Mouse (Mus musculus) myocyte (in vitro differentiated cells): ENCODE data around the gene Rnaseh2c. TPM values are rescaled to one million over a fixed set of nuclear protein-coding genes. Genes with fewer than 3 reads are reported as not detected.

Source experiments
- H3K27me3 ChIP-seq: one replicate; pipeline ENCODE4 v1.6.1; 2011; ENCODE audit not compliant: control insufficient read depth, insufficient read depth, insufficient read length
- H3K36me3 ChIP-seq: one replicate; pipeline ENCODE4 v1.6.1; 2011; ENCODE audit not compliant: control insufficient read depth, insufficient read depth
- H3K4me2 ChIP-seq: one replicate; pipeline ENCODE4 v1.6.1; 2011; ENCODE audit warnings: low read depth, control low read depth
- H3K4me3 ChIP-seq: one replicate; pipeline ENCODE4 v1.5.1; 2011; ENCODE audit warnings: mild to moderate bottlenecking, control low read depth, moderate library complexity
- H3K79me2 ChIP-seq: one replicate; pipeline ENCODE4 v1.6.1; 2011; ENCODE audit not compliant: control insufficient read depth, insufficient read depth
- H3ac ChIP-seq: one replicate; pipeline ENCODE4 v1.6.1; 2011; ENCODE audit not compliant: control insufficient read depth, insufficient read length
- CEBPB ChIP-seq: IDR thresholded peaks from 2 replicates; pipeline ENCODE4 v1.6.1; 2011; ENCODE audit warnings: mild to moderate bottlenecking, moderate library complexity; ENCODE audit not compliant: poor library complexity, insufficient read depth, severe bottlenecking
- E2F4 ChIP-seq: IDR thresholded peaks from one replicate; pipeline ENCODE4 v1.6.1; 2011; ENCODE audit warnings: mild to moderate bottlenecking, control low read depth, moderate library complexity; ENCODE audit not compliant: insufficient read depth
- MAX ChIP-seq: IDR thresholded peaks from one replicate; pipeline ENCODE4 v1.6.1; 2011; ENCODE audit warnings: low read depth, mild to moderate bottlenecking, control low read depth
- MYOD1 ChIP-seq, 3 experiments: IDR thresholded peaks; one replicate each; pipeline ENCODE4 v1.6.1; 2011; ENCODE audit warnings: control low read depth in 2 of 3, low read depth in 2 of 3, mild to moderate bottlenecking in 2 of 3, moderate library complexity in 1 of 3; ENCODE audit not compliant: insufficient read length in 2 of 3, control insufficient read depth in 1 of 3
- MYOG ChIP-seq, 3 experiments: IDR thresholded peaks; one replicate each; pipeline ENCODE4 v1.6.1; 2011; ENCODE audit warnings: control low read depth in 2 of 3, low read depth in 2 of 3, mild to moderate bottlenecking in 2 of 3; ENCODE audit not compliant: insufficient read length in 2 of 3, control insufficient read depth in 1 of 3, insufficient read depth in 1 of 3
- POLR2A ChIP-seq: IDR thresholded peaks from one replicate; pipeline ENCODE4 v1.6.1; 2011; ENCODE audit warnings: low read depth, mild to moderate bottlenecking, control low read depth, moderate library complexity; ENCODE audit not compliant: insufficient read length
- POLR2AphosphoS2 ChIP-seq: IDR thresholded peaks from one replicate; pipeline ENCODE4 v1.6.1; 2011; ENCODE audit warnings: low read depth, control low read depth; ENCODE audit not compliant: insufficient read length
- REST ChIP-seq: IDR thresholded peaks from one replicate; pipeline ENCODE4 v1.6.1; 2011; ENCODE audit warnings: mild to moderate bottlenecking, control low read depth, moderate library complexity; ENCODE audit not compliant: insufficient read depth, insufficient read length
- SRF ChIP-seq: IDR thresholded peaks from one replicate; pipeline ENCODE4 v1.6.1; 2011; ENCODE audit warnings: low read depth; ENCODE audit not compliant: control insufficient read depth, insufficient read length
- TCF12 ChIP-seq: IDR thresholded peaks from one replicate; pipeline ENCODE4 v1.6.1; 2011; ENCODE audit warnings: mild to moderate bottlenecking, control low read depth; ENCODE audit not compliant: poor library complexity, insufficient read depth, severe bottlenecking
- TCF3 ChIP-seq: IDR thresholded peaks from one replicate; pipeline ENCODE4 v1.6.1; 2011; ENCODE audit warnings: low read depth, control low read depth; ENCODE audit not compliant: insufficient read length
- USF1 ChIP-seq: IDR thresholded peaks from one replicate; pipeline ENCODE4 v1.6.1; 2011; ENCODE audit warnings: low read depth, mild to moderate bottlenecking, control low read depth, moderate library complexity
- polyA plus RNA-seq: library from polyadenylated mRNA; unstranded; fragments of >200 nt; fragmentation: generic; extraction: Trizol; gene quantifications from one replicate; pipeline ENCODE4 v1.2.1, GENCODE M21; 2012; ENCODE audit warnings: missing spikeins

Gene Rnaseh2c
- polyA plus RNA-seq, 1 experiment: 31.9 TPM

- no peak overlapping the region for H3ac ChIP-seq
- no peak overlapping the region for H3K4me3 ChIP-seq
- no peaks in the 10 kb centered on the region for H3K36me3 ChIP-seq
- H3K27me3 ChIP-seq: peaks cover 52% of the 10 kb centered on the region
- no peak for TF ChIP-seq POLR2A
- no peak for TF ChIP-seq TCF3
- TF ChIP-seq CEBPB: no peak
- no peak for TF ChIP-seq USF1
- no peak for TF ChIP-seq REST
- H3K4me2 ChIP-seq: no peak overlapping the region
- H3K79me2 ChIP-seq: no peaks in the 10 kb centered on the region
Measured at GRCm38 (mm10) chr19:5561252-5561790, 40.4 kb upstream of the Rnaseh2c start.

- no peak for TF ChIP-seq REST
- no peak for TF ChIP-seq MYOG (IDR thresholded peaks at IDR 0.05; ENCODE audit: control insufficient read depth in 1 of 3, insufficient read depth in 1 of 3, insufficient read length in 2 of 3, low read depth in 2 of 3)
- no peak for TF ChIP-seq MAX
- TF ChIP-seq TCF3: no peak
- TF ChIP-seq TCF12: no peak
- TF ChIP-seq E2F4: no peak
- TF ChIP-seq CEBPB: no peak
- no peak for TF ChIP-seq POLR2AphosphoS2
- peaks cover 47% of the 10 kb centered on the region for H3K27me3 ChIP-seq
- H3ac ChIP-seq: no peak overlapping the region
- H3K4me2 ChIP-seq: no peak overlapping the region
- no peak overlapping the region for H3K4me3 ChIP-seq
- H3K79me2 ChIP-seq: no peaks in the 10 kb centered on the region
- no peaks in the 10 kb centered on the region for H3K36me3 ChIP-seq
Measured at GRCm38 (mm10) chr19:5561886-5562285, 39.8 kb upstream of the Rnaseh2c start.

- Histone ChIP-seq H3ac (no peak overlapping the region), H3K27me3 (peaks cover 43% of the 10 kb centered on the region), H3K4me3 (no peak overlapping the region), H3K36me3 (no peaks in the 10 kb centered on the region), H3K4me2 (no peak overlapping the region), H3K79me2 (no peaks in the 10 kb centered on the region)
- TF ChIP-seq TCF12: no peak
- no peak for TF ChIP-seq E2F4
- no peak for TF ChIP-seq MYOG (IDR thresholded peaks at IDR 0.05; ENCODE audit: control insufficient read depth in 1 of 3, insufficient read depth in 1 of 3, insufficient read length in 2 of 3, low read depth in 2 of 3)
- TF ChIP-seq SRF: no peak
- TF ChIP-seq MAX: no peak
- no peak for TF ChIP-seq MYOD1 (IDR thresholded peaks at IDR 0.05; ENCODE audit: control insufficient read depth in 1 of 3, insufficient read length in 2 of 3, low read depth in 2 of 3)
Measured at GRCm38 (mm10) chr19:5562776-5563175, 38.9 kb upstream of the Rnaseh2c start.

- no peak for TF ChIP-seq POLR2A
- no peak for TF ChIP-seq USF1
- TF ChIP-seq POLR2AphosphoS2: no peak
- TF ChIP-seq MYOG (IDR thresholded peaks at IDR 0.05; ENCODE audit: control insufficient read depth in 1 of 3, insufficient read depth in 1 of 3, insufficient read length in 2 of 3, low read depth in 2 of 3): no peak
- TF ChIP-seq TCF12: no peak
- TF ChIP-seq MYOD1 (IDR thresholded peaks at IDR 0.05; ENCODE audit: control insufficient read depth in 1 of 3, insufficient read length in 2 of 3, low read depth in 2 of 3): no peak
- no peak for TF ChIP-seq MAX
- TF ChIP-seq CEBPB: no peak
- TF ChIP-seq REST: no peak
- no peak for TF ChIP-seq E2F4
- H3K27me3 ChIP-seq: peaks cover 8% of the 10 kb centered on the region
- no peaks in the 10 kb centered on the region for H3K36me3 ChIP-seq
- H3ac ChIP-seq: no peak overlapping the region
- peak overlapping the region; percentile 99 for H3K4me2 ChIP-seq
- H3K79me2 ChIP-seq: no peaks in the 10 kb centered on the region
- peak overlapping the region; percentile 38 for H3K4me3 ChIP-seq
Measured at GRCm38 (mm10) chr19:5566316-5566715, 35.4 kb upstream of the Rnaseh2c start.

GRCm38 (mm10) chr19:5567180-5567533 is 34.5 kb upstream of the Rnaseh2c start:
- peaks cover under 1% of the 10 kb centered on the region for H3K27me3 ChIP-seq
- H3K79me2 ChIP-seq: no peaks in the 10 kb centered on the region
- peak overlapping the region; percentile 99 for H3K4me2 ChIP-seq
- peak overlapping the region; percentile 26 for H3ac ChIP-seq
- TF ChIP-seq POLR2A (no peak), SRF (no peak), TCF3 (no peak), MYOG (IDR thresholded peaks at IDR 0.05; ENCODE audit: control insufficient read depth in 1 of 3, insufficient read depth in 1 of 3, insufficient read length in 2 of 3, low read depth in 2 of 3) (no peak), MAX (no peak), TCF12 (no peak)
- no peaks in the 10 kb centered on the region for H3K36me3 ChIP-seq
- peak overlapping the region; percentile 38 for H3K4me3 ChIP-seq
